Mouse (Mus musculus) neural tube, embryonic 11.5 days (tissue): ENCODE data around the gene Dlg3. TPM values are rescaled to one million over a fixed set of nuclear protein-coding genes. Genes with fewer than 3 reads are reported as not detected.
A peak's percentile ranks its signal among the peaks of the same experiment; 100 is the strongest.

Source experiments
- ATAC-seq: fragments of 200-750 bp; cut with Nextera tagmentation; 2 replicates; pipeline ENCODE4 v1.8.0; 2017; ENCODE audit warnings: moderate number of reproducible peaks, mild to moderate bottlenecking, moderate TSS enrichment, moderate library complexity; ENCODE audit not compliant: insufficient read depth, low FRiP score, low TSS enrichment
- DNase-seq: peaks from one replicate; pipeline ENCODE4 v3.0.0-alpha.2; 2015; ENCODE audit warnings: low spot score
- H3K27ac ChIP-seq: fragments of 300-500 bp; sonication (generic); 2 replicates; pipeline ENCODE4 v1.5.1; 2014; ENCODE audit warnings: low read depth, mild to moderate bottlenecking, low read length
- H3K27me3 ChIP-seq: fragments of 300-500 bp; sonication (generic); 2 replicates; pipeline ENCODE4 v1.6.1; 2014; ENCODE audit warnings: mild to moderate bottlenecking, low read length, mixed read lengths; ENCODE audit not compliant: control insufficient read depth, insufficient read depth
- H3K36me3 ChIP-seq: fragments of 300-500 bp; sonication (generic); 2 replicates; pipeline ENCODE4 v1.6.1; 2014; ENCODE audit warnings: mild to moderate bottlenecking, low read length, moderate library complexity, mixed read lengths; ENCODE audit not compliant: control insufficient read depth, insufficient read depth
- H3K4me1 ChIP-seq: fragments of 300-500 bp; sonication (generic); 2 replicates; pipeline ENCODE4 v1.6.1; 2014; ENCODE audit warnings: low read length, mixed read lengths; ENCODE audit not compliant: control insufficient read depth, insufficient read depth
- H3K4me2 ChIP-seq: fragments of 300-500 bp; sonication (generic); 2 replicates; pipeline ENCODE4 v1.6.1; 2014; ENCODE audit warnings: low read depth, mild to moderate bottlenecking, moderate library complexity
- H3K4me3 ChIP-seq: fragments of 300-500 bp; sonication (generic); 2 replicates; pipeline ENCODE4 v1.5.1; 2014; ENCODE audit warnings: low read depth, low read length
- H3K9ac ChIP-seq: fragments of 300-500 bp; sonication (generic); 2 replicates; pipeline ENCODE4 v1.6.1; 2014; ENCODE audit warnings: mild to moderate bottlenecking, low read length
- H3K9me3 ChIP-seq: fragments of 300-500 bp; sonication (generic); 2 replicates; pipeline ENCODE4 v1.6.1; 2016; ENCODE audit warnings: low read length; ENCODE audit not compliant: control insufficient read depth
- WGBS: fragments of 180-500 bp; shearing (Covaris S2); extraction: QIAGEN DNeasy Blood & Tissue Kit; methylation state at CpG from one replicate; pipeline ENCODE4 v1.1.7; 2014; 5-methylcytosine and 5-hydroxymethylcytosine counted together
- polyA plus RNA-seq: library from polyadenylated mRNA; unstranded; fragments of >200 nt; fragmentation: Nextera tagmentation; extraction: Ambion mirVana; gene quantifications from 2 replicates; pipeline ENCODE4 v1.2.1, GENCODE M21; 2014

Gene Dlg3
- polyA plus RNA-seq, result 4.8 and 5.1 TPM in 2 replicates

DNA sequence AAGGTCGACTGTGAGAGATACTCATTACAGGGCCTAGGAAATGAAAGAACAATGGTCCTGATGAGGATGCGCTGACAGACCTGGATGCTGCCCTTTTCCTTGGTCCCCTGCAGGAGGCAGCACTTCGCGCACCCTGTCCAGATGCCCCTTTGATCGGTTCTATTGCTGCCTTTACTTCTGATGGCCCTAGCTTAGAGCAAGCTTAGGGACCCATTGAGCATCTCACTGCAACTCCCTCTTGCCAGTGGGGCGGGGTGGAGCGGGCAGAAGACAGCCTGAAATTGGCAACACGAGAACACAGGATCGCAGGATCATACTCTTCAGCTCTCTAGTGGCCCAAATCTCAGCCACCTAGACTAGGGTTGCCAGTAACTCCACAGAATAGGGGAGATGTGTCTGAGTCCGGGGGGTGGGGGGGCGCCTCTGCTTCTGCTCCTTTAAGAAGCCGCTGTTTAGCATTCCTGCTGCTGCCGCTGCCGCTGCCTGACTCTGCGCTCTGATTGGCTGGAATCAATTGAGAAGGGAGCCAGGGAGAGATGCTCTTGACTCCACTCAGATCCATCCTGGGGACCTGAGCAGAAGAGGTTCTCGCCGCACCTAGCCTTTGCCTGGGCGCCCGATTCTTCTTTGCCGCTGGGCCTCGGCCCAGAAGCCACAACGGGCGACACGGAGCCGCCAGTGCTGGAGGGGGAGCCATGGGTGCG is at the start of gene Dlg3:
Gene Dlg3, plus strand, starts transcription at position 542 of the 704 bp plus-strand sequence.
- peak; percentile 91 for ATAC-seq
- Histone ChIP-seq H3K4me2 (peak within 1 kb of the TSS; percentile 75), H3K27me3 (no peaks in the 10 kb centered on the region), H3K9me3 (no peaks in the 10 kb centered on the region), H3K9ac (peak within 1 kb of the TSS; percentile 54), H3K27ac (no peak within 1 kb of the TSS), H3K36me3 (no peaks in the 10 kb centered on the region), H3K4me1 (no peaks in the 10 kb centered on the region), H3K4me3 (peak within 1 kb of the TSS; percentile 43)
- 18% methylated on average over 24 of the region's 26 CpGs for WGBS
- peak; percentile 69 for DNase-seq

DNA sequence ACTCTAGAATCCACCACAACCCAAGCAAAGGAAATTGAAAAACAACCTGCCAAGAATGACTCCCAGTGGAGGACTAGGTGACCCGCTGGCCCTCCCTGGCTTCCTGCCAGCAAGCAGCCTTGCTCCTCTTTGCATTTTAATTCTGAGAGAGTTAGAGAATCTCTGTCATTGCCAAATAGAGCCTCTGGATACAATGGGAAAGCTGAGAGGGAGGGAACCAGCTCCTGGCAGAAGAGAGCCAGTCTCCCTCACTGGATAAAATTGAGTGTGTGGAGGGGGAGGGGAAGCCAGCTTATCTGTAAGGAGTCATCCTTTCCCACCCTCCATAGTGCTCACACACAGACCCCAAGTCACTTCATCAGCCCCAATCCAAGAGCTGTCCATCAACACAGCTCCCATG is 38.6 kb upstream of the Dlg3 start:
- H3K27ac ChIP-seq, result no peak overlapping the region
- H3K4me1 ChIP-seq, result no peaks in the 10 kb centered on the region
- DNase-seq, result peak; percentile 66
- 60% methylated on average over 1 of the region's 1 CpGs for WGBS
- no peaks in the 10 kb centered on the region for H3K27me3 ChIP-seq
- peak; percentile 69 for ATAC-seq
- H3K9ac ChIP-seq, result no peak overlapping the region
- H3K4me2 ChIP-seq, result no peak overlapping the region
- no peaks in the 10 kb centered on the region; the same call in 1 of the 2 replicates for H3K36me3 ChIP-seq
- H3K4me3 ChIP-seq, result no peak overlapping the region
- no peaks in the 10 kb centered on the region for H3K9me3 ChIP-seq

DNA sequence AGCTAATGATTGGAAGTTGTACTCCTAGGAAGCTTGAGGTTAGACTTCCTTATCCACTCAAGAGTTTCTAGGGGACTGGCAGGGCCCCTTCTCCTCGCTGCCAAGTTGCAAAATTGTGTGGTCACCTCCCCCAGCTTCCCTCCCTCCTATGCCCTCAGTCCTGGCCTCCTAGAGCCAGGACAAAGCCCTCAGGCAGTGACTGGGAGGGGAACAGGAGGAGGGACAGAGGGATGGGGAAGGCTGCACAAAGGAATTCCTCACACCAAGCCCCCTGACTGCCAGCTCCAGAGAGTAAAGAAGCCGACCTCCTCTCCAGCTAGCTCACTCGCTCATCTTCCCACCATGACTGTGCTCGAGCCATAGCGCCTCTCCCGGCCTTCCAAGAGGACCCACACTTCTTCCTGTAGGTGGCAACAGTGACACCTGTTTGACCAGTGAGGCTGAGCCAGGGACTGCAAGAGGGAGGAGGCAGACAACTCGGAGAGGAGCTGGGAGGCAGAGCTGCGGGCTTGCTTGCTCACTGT is 37.8 kb upstream of the Dlg3 start, which contains the start of gene Gdpd2:
Gene Gdpd2, plus strand, starts transcription at position 209 of the 524 bp plus-strand sequence.
- DNase-seq (peak; percentile 59), ATAC-seq (peak; percentile 73)
- 22% methylated on average over 8 of the region's 8 CpGs for WGBS
- no peaks in the 10 kb centered on the region; the same call in 1 of the 2 replicates for H3K36me3 ChIP-seq
- no peaks in the 10 kb centered on the region for H3K4me1 ChIP-seq
- H3K27me3 ChIP-seq, result no peaks in the 10 kb centered on the region
- H3K4me2 ChIP-seq, result peak within 1 kb of the TSS; percentile 36
- peak within 1 kb of the TSS; percentile 12; the same call in 1 of the 2 replicates for H3K4me3 ChIP-seq
- H3K27ac ChIP-seq, result 0 out of 2 replicates have a peak within 1 kb of the TSS, but pooled peaks have one; percentile 56
- H3K9ac ChIP-seq, result peak within 1 kb of the TSS; percentile 18; the same call in 1 of the 2 replicates
- H3K9me3 ChIP-seq, result no peaks in the 10 kb centered on the region

DNA sequence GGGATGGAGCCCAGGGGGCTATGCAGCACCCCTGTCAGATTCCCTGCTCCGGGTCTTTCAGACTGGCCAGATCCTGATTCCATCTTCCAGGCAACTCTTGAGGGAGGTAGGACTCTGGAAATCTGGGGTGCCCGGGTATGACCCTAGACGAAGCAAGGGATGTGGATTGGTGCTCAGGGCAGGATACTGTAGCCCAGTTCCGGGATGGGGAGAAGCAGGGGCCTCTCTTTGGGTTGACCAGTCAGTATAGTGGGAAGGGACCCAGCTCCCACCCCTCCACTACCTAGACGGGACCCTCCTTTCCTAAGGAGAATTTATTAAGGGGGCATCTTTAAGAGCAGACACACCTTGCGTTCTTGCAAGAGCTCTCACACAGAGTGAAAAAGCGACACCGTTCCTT is 37.3 kb upstream of the Dlg3 start:
- Histone ChIP-seq H3K9ac (peak overlapping the region; percentile 18; the same call in 1 of the 2 replicates), H3K4me3 (peak overlapping the region; percentile 12; the same call in 1 of the 2 replicates), H3K27ac (0 out of 2 replicates have a peak overlapping the region, but pooled peaks have one; percentile 56), H3K36me3 (no peaks in the 10 kb centered on the region; the same call in 1 of the 2 replicates), H3K4me1 (no peaks in the 10 kb centered on the region), H3K9me3 (no peaks in the 10 kb centered on the region), H3K4me2 (peak overlapping the region; percentile 36), H3K27me3 (no peaks in the 10 kb centered on the region)
- WGBS, result 40% methylated on average over 8 of the region's 8 CpGs
- DNase-seq (no peak), ATAC-seq (no peak; the same call in 1 of the 2 replicates)

DNA sequence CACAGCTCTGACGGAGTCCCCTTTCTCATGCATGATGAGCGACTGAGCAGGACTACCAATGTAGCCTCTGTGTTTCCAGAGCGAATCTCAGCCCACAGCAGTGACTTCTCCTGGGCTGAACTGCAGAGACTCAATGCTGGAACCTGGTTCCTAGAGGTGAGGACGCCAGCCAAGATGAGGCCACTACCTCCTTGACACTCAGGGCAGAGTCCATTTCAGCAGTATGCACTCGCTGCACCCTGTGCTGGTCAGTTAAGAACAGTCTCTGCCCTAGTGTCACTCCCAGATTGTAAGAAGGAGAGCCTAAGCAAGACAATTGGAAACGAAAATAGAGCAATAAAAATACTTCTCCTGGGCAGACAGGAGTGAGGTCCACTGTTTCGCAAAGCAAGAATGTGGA is 33.2 kb upstream of the Dlg3 start:
- H3K27ac ChIP-seq, result no peak overlapping the region
- no peak for ATAC-seq
- no peaks in the 10 kb centered on the region for H3K4me1 ChIP-seq
- H3K4me2 ChIP-seq, result no peak overlapping the region
- no peak overlapping the region for H3K9ac ChIP-seq
- 73% methylated on average over 7 of the region's 7 CpGs for WGBS
- no peaks in the 10 kb centered on the region for H3K9me3 ChIP-seq
- no peaks in the 10 kb centered on the region for H3K36me3 ChIP-seq
- H3K4me3 ChIP-seq, result no peak overlapping the region
- DNase-seq, result no peak
- no peaks in the 10 kb centered on the region for H3K27me3 ChIP-seq

DNA sequence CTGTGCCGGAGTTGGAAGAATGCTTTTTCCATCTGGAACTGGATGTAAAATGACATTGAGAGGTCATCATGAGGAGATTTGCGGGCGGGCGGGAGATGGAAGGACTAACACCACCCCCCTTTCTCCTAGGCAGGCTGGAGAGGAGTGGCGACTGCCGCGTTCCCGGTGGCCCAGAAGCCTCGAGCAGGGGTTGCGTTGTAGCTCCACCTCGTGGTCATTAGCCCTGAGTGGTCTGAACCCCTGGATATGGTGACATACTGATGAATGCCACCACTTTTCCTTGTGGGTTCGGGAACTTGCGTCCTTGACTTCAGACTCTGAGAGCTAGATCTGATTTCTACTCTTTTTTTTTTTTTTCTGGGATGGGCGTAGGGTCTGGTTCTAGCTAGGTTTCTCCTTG is 28.6 kb upstream of the Dlg3 start:
- H3K4me1 ChIP-seq, result no peaks in the 10 kb centered on the region
- 16% methylated on average over 13 of the region's 14 CpGs for WGBS
- ATAC-seq (peak; percentile 69; the same call in 1 of the 2 replicates), DNase-seq (peak; percentile 63)
- H3K27me3 ChIP-seq, result no peaks in the 10 kb centered on the region
- no peaks in the 10 kb centered on the region for H3K9me3 ChIP-seq
- peak overlapping the region; percentile 34 for H3K4me2 ChIP-seq
- peak overlapping the region; percentile 20; the same call in 1 of the 2 replicates for H3K4me3 ChIP-seq
- H3K36me3 ChIP-seq, result no peaks in the 10 kb centered on the region
- no peak overlapping the region for H3K27ac ChIP-seq
- H3K9ac ChIP-seq, result no peak overlapping the region

DNA sequence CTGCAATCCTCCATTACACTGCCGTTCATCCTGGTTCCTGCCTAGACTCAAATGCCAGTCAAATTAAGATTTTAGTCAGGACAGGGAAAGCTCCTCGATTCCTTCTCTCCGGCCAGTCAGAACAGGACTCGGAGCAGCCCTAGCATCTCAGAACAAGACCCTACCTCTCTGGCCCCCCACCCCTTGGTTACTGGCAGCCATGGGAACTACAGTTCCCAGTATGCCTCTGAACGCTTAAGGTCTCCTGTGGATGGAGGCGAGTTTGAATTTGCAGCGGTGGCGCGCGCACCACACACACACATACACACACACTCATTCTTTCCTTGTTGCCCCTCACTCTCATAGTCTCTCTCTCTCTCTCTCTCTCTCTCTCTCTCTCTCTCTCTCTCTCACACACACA is 28.1 kb upstream of the Dlg3 start:
- no peak overlapping the region for H3K9ac ChIP-seq
- peak overlapping the region; percentile 20; the same call in 1 of the 2 replicates for H3K4me3 ChIP-seq
- H3K27ac ChIP-seq, result no peak overlapping the region
- ATAC-seq (peak; percentile 38; the same call in 1 of the 2 replicates), DNase-seq (peak; percentile 19)
- no peaks in the 10 kb centered on the region for H3K9me3 ChIP-seq
- H3K36me3 ChIP-seq, result no peaks in the 10 kb centered on the region
- no peaks in the 10 kb centered on the region for H3K4me1 ChIP-seq
- H3K27me3 ChIP-seq, result no peaks in the 10 kb centered on the region
- H3K4me2 ChIP-seq, result peak overlapping the region; percentile 34
- 30% methylated on average over 10 of the region's 10 CpGs for WGBS

DNA sequence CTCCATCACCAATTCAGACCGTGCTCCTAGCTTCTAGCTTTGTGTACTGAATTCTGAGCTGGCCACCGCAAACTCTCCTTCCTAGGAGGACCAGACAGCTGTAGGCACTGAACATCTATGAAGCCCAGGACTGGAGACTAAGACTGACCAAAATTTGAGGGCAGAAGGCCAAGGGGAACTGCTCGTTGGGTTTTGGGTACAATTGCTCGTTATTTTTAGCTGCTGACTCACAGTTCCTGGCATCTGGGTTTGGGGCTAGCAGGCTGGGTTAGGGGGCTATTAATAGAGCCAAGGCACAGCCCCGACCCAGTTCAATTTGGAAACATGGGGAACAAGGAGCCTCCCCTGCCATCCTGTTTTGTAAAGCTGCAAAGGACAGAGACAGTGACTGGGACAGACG is 26.7 kb upstream of the Dlg3 start:
- H3K9ac ChIP-seq, result no peak overlapping the region
- H3K4me1 ChIP-seq, result no peaks in the 10 kb centered on the region
- no peak overlapping the region for H3K27ac ChIP-seq
- no peak for ATAC-seq
- H3K4me2 ChIP-seq, result no peak overlapping the region
- H3K27me3 ChIP-seq, result no peaks in the 10 kb centered on the region
- DNase-seq, result no peak
- H3K9me3 ChIP-seq, result no peaks in the 10 kb centered on the region
- H3K36me3 ChIP-seq, result no peaks in the 10 kb centered on the region
- no peak overlapping the region for H3K4me3 ChIP-seq
- WGBS, result 69% methylated on average over 6 of the region's 6 CpGs
